Mouse (Mus musculus): ENCODE measurements around the gene Repin1.

DNA sequence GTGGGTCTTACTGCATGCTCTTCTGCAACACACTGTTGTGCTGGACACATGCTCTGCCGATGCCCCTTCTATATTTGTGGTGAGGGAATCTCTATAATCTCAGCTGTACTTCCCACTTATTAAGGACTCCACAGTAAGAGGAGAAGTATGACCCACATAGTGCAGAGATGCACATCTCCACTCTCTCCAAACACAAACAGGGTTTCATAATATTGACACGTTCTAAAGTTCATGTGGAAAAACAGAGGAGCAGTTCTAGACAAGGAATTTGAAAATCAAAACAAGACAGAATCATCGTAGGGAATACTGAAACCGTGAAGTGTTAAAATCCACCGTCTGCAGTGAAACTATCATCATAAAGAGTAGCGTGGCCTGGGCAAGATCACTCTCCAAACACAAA lies 1.8 kb upstream of the Repin1 start:
- TF ChIP-seq POLR2A (IDR thresholded peaks at IDR 0.05; ENCODE audit: insufficient read length, low read depth) (no peak), USF1 (IDR thresholded peaks at IDR 0.05; ENCODE audit: low read depth) (no peak), CEBPB (IDR thresholded peaks at IDR 0.05; ENCODE audit: insufficient read depth, poor library complexity, severe bottlenecking) (no peak), MAX (IDR thresholded peaks at IDR 0.05; ENCODE audit: low read depth) (no peak), POLR2AphosphoS2 (IDR thresholded peaks at IDR 0.05; ENCODE audit: insufficient read length, low read depth) (no peak), REST (IDR thresholded peaks at IDR 0.05; ENCODE audit: insufficient read depth, insufficient read length) (no peak), E2F4 (IDR thresholded peaks at IDR 0.05; ENCODE audit: insufficient read depth) (no peak), SRF (IDR thresholded peaks at IDR 0.05; ENCODE audit: control insufficient read depth, insufficient read length, low read depth) (no peak), MYOD1 (IDR thresholded peaks at IDR 0.05; ENCODE audit: control insufficient read depth in 1 of 3, insufficient read length in 2 of 3, low read depth in 2 of 3) (no peak), TCF12 (IDR thresholded peaks at IDR 0.05; ENCODE audit: insufficient read depth, poor library complexity, severe bottlenecking) (no peak)
